Mouse (Mus musculus): ENCODE measurements at regions not wholly inside any gene's neighbourhood (a gene's known extent, or its start where the extent isn't known, plus 50 kb on each side); places are given as distances from the start of the nearest gene placed in this dataset.

GRCm38 (mm10) chr11:117604019-117604418, 50.1 kb upstream of the Tnrc6c start:
- H3K27me3 ChIP-seq (ENCODE audit: control insufficient read depth, insufficient read depth, low read length) = no peaks in the 10 kb centered on the region
- 82% methylated on average over 2 of the region's 2 CpGs for WGBS

More at GRCm38 (mm10) chr11:117604019-117604418, 50.1 kb upstream of the Tnrc6c start:
- Histone ChIP-seq H3K4me3 (ENCODE audit: control insufficient read depth, insufficient read depth, low read length) (no peak overlapping the region), H3K27ac (ENCODE audit: control insufficient read depth, insufficient read depth, low read length) (no peak overlapping the region), H3K4me1 (replicated peaks; ENCODE audit: control insufficient read depth, insufficient read depth, low read length) (peaks cover 6% of the 10 kb centered on the region), H3K36me3 (ENCODE audit: control insufficient read depth, insufficient read depth, low read length) (no peaks in the 10 kb centered on the region)
- no peak for TF ChIP-seq CTCF (IDR thresholded peaks at IDR 0.05; ENCODE audit: borderline replicate concordance, control insufficient read depth, extremely low read depth, insufficient read depth, low read length, poor library complexity)
- TF ChIP-seq POLR2A (IDR thresholded peaks at IDR 0.05; ENCODE audit: control insufficient read depth, extremely low read depth, insufficient read depth, low read length, poor library complexity) = no peak
- DNase-seq = no peak

Data from thymus, adult 2 months (tissue).